Mouse (Mus musculus) ovary, postnatal 10 days (tissue): ENCODE results near the gene Taar7f.
"Not testable (repeated sequence)": the region's sequence is repeated elsewhere in the genome, so short reads cannot be mapped to it uniquely, and the experiment has no call there.

Source experiments
- DNase-seq: peaks from one replicate; pipeline ENCODE4 v3.0.0; 2022; ENCODE audit warnings: low spot score

Gene Taar7f

DNA sequence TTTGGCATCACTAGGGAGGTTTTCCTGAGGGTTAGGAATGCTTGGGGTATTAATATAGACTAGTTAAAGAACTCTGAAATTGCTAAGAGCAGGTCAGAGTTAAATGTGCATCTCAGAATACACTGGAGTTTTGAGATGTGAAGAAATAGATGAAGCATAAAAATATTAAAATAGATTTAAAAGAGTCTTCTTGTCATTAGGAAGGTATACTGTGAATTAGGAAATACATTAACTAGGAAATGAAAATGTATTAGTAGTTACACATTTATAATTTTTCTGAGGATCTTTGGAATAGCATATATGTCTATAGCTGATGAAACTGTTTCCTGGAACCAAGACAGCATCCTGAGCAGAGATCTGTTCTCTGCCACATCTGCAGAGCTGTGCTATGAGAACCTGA lies at the start of gene Taar7f:
TSS of gene Taar7f (plus strand) at position 301 of the 400 bp plus-strand sequence.
- DNase-seq: no peak

DNA sequence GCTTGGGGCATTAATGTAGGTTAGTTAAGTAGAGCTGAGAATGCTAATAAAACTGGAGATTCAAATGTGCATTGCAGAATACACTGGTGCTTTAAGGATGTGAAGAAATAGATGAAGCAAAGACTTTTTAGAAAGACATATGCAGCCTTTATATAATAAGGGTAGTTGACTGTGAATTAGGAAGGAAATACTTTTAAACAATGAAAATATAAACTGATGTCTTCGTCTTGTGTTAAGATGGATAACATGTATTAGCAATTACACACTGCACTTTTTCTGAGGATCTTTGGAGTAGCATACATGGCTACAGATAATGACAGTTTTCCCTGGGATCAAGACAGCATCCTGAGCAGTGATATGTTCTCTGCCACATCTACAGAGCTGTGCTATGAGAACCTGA lies 49.7 kb upstream of the Taar7f start, which contains the start of gene Taar7b:
TSS of gene Taar7b (plus strand) at position 301 of the 400 bp plus-strand sequence.
- no peak for DNase-seq

DNA sequence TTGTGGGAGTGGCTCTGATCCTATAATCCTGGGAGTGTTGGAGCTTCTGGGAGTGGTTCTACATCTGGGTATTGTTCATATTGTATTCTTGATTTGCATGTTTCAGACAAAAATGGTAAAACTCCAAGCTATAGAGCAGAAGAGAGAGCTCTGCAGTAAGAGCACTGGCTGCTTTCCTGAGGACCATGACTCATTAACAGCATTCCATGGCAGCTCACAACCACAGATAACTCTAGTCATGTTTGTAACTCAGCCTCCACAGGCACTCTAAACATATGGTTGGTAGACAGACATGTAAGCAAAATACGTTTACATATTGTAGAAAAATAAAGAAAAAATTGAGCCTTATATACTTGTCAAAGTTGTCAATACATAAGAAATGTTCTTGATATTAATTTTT lies 42.9 kb upstream of the Taar7f start:
- DNase-seq: no peak

DNA sequence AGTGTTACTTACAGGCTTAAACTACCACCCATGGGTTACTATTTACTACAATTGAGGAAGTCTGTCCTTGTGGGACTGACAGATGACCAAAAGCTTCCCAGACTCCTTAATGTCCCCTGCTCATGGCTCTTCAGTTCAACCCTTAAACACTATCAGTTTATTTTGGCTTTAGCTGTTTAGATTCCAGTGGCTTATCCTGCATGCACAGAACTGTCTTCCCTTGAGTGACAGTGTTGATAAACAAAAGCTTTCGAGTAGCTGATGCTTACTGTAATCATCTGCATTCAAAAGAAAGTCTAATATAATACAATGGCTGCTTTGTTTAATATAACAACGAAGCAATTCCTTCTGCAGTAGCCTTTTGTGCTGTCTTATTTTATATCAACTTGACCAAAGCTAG lies 42.3 kb upstream of the Taar7f start:
- no peak for DNase-seq

DNA sequence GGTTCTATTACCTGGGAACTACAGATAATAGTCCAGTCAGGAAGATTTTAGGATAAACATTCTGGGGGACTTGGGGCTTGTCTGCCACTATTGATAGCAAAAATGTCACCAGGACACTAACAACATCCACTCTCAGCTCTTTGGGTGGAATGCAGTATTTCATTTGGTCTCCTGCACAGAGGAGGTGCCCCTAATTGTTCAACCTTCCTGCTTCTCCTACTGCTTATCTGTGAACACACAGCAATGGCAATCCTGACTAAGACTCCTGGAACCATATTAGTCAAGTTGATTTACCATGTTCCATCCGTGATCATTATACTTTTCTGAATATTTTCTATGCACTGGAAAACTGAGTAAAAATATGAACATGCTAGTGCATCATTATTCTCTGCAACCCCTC lies 41.2 kb upstream of the Taar7f start:
- no peak for DNase-seq

DNA sequence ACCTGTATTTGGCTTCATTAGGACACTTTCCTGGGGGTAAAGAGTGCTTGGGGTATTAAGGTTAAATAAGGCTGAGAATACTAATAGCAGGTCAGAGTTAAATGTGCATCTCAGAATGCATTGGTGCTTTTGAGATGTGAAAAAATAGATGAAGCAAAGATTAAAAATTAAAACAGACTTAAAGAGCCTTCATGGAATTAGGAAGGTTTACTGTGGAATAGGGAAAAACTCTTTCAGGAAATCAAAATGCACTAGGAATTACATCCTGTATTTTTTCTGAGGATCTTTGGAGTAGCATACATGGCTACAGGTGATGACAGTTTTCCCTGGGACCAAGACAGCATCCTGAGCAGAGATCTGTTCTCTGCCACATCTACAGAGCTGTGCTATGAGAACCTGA lies 22.4 kb upstream of the Taar7f start, which contains the start of gene Taar7d:
TSS of gene Taar7d (plus strand) at position 301 of the 400 bp plus-strand sequence.
- no peak for DNase-seq

DNA sequence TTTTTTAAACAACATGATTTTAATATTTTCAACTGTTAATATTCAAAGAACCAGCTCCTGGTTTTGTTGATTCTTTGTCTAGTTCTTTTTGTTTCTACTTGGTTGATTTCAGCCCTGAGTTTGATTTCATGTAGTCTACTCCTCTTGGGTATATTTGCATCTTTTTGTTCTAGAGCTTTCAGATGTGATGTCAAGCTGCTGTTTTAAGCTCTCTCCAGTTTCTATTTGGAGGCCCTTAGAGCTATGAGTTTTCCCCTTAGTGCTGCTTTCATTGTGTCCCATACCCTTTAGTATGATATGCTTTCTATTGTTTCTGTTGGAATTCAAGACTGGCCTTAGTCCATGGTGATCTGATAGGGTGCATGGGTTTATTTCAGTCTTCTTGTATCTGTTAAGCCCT lies 18.0 kb upstream of the Taar7f start:
- no peak for DNase-seq

DNA sequence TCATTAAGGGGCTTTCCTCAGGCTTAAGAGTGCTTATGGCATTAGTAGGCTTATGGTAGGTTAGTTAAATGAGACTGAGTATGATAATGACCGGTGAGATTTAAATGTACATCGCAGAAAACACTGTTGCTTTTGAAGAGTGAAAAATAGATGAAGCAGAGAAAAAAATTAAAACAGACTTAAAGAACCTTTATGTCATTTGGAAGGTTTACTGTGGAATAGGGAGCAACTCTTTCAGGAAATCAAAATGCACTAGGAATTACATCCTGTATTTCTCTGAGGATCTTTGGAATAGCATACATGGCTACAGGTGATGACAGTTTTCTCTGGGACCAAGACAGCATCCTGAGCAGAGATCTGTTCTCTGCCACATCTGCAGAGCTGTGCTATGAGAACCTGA lies 12.0 kb upstream of the Taar7f start, which contains the start of gene Taar7e:
TSS of gene Taar7e (plus strand) at position 301 of the 400 bp plus-strand sequence.
- DNase-seq: no peak

DNA sequence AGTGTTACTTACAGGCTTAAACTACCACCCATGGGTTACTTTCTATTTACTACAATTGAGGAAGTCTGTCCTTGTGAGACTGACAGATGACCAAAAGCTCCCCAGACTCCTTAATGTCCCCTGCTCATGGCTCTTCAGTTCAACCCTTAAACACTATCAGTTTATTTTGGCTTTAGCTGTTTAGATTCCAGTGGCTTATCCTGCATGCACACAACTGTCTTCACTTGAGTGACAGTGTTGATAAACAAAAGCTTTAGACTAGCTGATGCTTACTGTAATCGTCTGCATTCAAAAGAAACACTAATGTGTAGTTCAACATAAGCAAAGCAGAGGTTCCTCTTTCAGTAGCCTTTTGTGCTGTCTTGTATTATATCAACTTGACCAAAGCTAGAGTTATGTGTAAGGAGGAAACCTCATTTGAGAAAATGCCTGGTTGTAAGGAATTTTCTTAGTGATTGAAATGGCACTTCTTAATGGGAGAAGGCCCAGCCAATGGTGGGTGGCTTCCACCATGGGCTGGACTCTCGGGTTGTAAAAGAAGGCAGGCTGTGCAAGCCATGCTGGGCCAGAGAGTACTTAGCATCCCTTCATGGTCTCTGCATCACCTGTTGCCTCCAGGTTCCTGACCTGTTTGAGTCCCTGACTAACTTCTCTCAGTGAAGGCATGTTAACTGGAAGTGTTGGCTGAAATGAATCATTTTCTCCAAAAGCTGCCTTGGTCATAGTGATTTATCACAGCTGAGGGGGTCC lies 9.0 kb upstream of the Taar7f start:
- DNase-seq: no peak

DNA sequence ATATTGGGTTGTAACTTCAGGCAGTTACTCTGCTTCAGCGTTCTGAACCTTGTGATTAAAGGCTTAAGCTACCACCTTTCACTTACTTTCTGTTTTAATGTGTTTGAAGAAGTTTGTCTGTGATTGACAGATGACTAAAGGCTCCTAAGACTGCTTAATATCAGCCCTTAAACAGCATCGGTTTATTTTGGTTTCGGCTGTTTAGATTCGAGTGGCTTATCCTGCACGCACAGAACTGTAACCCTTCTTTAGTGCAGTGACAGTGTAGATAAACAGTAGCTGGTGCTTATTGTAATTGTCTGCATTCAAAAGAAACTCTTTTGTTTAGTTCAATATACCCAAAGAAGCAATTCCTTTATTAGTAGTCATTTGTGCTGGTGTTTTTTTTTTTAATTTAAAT lies 2.7 kb downstream of the Taar7f start:
- DNase-seq: no peak

DNA sequence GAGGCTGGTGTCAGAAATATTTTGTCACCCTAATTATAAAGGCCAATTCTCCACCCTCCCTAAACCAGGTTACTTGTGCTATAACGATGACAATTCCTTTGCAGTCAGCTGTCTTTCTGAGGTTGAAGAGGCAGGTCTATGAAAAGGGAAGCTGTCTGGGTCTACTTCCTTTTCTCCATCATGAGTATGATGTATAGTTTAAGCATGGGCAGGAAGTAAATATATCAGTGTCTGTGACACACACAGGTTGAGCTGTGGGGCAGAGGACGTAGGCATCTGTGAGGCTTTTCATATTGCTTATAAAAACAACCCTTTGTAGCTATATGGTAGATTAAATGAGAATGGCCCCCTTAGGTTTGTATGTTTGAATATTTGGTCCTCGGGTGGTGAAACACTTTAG lies 9.7 kb downstream of the Taar7f start:
- no peak for DNase-seq

DNA sequence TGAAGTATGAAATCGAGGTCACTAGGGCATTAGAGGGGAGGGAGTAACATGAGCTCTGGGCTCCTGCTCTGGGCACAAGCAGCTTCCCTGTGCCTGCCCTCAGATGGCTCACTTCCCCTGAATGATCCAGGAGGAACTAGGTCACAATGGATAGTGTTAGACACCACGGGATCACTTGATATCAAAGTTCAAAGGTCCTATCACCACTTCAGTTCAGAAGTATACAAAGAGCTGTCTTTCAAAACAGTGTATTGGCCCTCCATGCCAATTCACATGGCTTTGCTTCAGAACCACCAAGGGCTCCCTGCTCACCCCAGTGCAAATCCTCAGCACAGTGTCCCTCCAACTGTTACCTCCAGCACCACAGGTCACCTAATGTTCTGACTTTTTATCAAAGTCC lies 25.4 kb downstream of the Taar7f start:
- not testable (repeated sequence) for DNase-seq

DNA sequence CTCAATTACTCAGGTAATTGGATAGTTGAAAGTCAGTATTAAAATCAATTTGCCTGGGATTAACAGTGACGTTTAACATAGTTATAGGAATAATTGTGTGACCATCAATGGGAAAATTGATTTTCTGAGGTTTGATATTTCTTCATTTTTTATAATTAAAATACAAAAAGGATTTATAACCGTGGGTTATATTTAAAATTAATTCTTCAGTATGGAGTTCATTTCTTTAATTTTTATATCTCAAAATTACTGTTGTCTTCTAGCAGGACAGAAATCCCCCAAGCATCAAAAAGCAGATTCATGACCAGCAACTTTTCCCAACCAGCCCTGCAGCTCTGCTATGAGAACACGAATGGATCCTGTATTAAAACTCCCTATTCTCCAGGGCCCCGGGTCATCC lies 26.9 kb downstream of the Taar7f start, which contains the start of gene Taar8a:
TSS of gene Taar8a (plus strand) at position 301 of the 400 bp plus-strand sequence.
- DNase-seq: not testable (repeated sequence)

DNA sequence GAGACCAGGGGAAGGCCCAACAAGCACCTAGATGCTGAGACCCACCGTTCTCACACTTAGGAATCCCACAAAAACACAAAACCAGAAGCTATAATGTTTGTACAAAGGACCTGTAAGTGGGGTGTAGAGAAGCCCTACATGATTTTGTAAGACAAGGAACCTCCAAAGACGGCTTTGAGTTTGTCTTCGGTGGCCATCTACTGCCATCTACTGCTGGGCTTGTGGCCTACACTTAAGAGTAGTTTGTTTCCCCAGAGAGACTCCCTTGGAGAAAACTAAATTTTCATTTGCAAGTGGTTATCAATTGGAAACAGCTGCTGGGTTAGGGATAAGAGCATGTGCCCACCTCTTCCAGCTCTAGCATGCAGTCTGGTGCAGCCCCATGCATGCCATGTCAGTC lies 30.9 kb downstream of the Taar7f start:
- DNase-seq: no peak

DNA sequence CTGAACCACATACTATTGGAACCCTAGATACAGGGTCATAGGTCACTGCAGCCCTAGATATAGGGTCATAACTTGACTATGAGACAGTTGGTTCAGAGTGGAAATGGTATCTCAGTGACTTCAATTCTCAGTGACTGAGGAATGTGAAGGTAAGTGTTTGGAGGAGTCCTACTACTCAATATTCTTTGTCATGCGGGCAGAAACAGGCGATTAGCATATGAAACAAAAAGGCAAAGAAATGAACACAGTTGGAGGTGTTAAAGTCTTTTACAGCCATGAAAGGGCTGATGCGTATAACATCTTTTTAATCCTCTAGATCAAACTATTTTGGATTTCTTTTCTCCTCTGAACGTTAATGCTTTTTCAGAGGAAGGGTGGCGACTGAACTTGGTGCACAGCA lies 36.6 kb downstream of the Taar7f start:
- no peak for DNase-seq

DNA sequence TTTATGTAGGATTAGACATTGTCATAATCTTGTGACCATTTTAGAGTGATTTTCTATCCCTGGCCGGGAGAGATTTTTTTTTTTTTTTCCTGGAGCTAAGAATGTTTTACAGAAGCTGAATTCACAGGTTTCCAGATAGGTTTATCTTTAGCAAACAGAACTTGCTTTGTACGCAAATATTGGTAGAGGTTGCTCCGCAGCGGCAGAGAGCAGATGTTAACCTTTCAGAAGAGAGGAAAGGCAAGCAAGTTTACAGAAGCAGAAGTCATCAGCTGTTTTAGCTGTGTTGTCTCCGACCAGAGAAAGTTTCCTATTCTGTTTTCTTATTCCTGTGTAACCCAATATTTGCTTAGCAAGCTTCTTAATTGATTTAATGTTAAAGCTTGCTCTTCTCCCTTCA lies 37.2 kb downstream of the Taar7f start:
- no peak for DNase-seq

DNA sequence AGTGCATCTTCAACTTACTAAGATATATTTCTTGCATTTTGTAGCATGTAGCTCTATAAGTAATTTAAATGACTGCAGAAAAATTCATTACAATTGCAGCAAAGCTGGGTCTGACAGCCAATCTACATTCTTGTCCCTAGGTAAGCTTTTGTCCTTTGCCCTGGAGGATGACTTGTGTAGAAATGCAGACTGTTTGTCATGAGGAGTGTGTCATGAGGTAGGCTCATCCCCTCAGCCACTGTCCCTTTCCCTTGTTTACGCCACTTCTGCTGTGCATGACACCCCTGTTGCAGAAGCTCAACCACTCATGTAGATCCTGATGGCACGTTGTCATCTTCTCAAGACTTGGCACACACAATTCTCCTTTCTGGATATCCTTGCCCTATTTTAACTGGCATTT lies 37.9 kb downstream of the Taar7f start:
- no peak for DNase-seq

DNA sequence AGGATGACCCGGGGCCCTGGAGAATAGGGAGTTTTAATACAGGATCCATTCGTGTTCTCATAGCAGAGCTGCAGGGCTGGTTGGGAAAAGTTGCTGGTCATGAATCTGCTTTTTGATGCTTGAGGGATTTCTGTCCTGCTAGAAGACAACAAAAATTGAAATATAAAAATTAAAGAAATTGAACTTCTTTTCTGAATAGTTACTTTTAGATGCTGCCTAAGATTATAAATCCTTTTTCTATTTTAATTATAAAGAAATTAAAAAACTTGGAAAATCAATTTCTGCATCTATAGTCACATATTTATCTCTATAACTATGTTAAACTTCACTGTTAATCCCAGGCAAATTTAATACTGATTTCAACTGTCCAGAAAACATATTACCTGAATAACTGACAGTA lies 42.9 kb downstream of the Taar7f start, which contains the start of gene Taar8b:
TSS of gene Taar8b (minus strand) at position 101 of the 400 bp plus-strand sequence.
- no peak for DNase-seq

DNA sequence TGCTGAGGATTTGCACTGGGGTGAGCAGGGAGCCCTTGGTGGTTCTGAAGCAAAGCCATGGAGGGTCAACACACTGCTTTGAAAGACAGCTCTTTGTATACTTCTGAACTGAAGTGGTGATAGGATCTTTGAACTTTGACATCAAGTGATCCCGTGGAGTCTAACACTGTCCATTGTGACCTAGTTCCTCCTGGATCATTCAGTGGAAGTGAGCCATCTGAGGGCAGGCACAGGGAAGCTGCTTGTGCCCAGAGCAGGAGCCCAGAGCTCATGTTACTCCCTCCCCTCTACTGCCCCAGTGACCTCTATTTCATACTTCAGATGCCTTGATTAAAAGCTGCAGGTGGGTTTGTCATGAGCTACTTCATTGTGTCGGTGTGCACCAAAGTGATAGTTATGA lies 47.7 kb downstream of the Taar7f start:
- DNase-seq: not testable (repeated sequence)
